Mouse (Mus musculus): ENCODE results near the gene Vmn2r70.

The Vmn2r70 gene

DNA sequence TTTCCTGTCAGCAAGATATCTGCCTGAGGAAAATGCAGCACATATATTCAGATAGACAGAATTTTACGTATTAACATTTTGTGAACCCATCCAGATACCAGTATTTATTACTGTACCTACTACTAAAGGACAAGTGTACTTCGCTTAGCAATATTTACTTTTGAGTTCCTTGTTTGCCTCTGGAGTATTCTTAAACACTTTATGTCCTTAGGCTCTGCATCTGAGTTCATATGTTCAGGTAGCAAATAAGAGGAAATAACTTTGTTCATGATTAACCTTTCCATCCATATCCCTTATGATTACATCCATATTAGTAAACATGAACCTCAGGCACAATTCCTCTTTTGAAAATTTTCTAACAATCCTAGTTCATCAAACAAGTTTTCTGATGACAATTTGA is at the start of gene Vmn2r70:
Vmn2r70 (minus strand) TSS at position 101 of the 400 bp plus-strand sequence.
- DNase-seq, result no peak

DNA sequence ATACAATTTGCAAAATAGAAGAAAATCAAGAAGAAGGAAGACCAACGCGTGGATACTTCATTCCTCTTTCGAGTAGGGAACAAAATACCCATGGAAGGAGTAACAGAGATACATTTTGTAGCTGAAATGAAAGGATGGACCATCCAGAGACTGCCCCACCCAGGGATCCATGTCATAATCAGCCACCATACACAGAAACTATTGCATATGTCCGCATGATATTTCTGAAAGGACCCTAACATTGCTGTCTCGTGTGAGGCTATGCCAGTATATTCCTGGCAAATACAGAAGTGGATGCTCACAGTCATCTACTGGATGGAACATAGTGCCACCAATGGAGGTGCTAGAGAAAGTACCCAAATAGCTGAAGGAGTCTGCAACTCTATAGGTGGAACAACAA is 6.2 kb downstream of the Vmn2r70 start, which contains the start of gene Vmn2r71:
Vmn2r71 (plus strand) TSS at position 301 of the 400 bp plus-strand sequence.
- no peak for DNase-seq

DNA sequence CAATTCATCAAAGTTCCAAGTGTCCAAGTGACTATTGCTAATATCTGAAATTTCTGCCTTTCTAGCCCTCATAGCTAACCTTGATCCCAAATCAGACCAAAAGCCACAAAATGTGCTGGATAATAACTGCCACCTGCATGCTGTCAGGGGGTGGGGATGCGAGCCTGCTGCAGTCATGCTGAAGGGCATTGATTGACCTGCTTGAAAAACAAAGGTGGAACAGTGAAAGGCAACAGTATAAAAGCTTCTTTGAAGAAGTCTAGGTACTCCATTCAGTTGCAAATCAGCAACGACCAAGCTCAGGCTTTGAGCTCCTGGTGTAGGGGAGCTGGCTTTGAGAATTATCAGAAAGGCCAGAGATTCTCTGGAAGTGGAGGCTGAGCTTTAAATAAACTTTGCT is 25.9 kb downstream of the Vmn2r70 start:
- no peak for DNase-seq

DNA sequence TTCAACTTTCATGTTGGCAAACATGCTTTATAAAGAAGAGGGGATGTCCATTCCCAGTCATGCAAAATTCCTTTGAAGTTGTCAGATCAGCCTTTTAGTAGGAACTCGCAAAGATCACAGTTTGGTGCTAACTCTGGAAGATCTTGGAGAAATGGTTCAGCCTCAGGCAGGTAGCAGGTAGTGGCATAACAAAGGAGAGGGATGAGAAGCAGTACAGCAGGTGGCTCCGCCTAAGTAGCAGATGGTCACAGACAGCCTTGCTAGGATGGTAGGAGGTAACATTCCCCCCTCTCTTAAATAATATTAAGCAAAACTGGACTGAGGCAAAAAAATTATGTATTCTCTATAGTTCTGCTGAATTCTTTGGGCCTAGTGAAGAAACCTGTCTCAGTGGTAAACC is 26.9 kb downstream of the Vmn2r70 start:
- no peak for DNase-seq

Measured in B cell, adult 2 months (primary cell).